Mouse (Mus musculus): ENCODE results near the gene Atg7. TPM values are rescaled to one million over a fixed set of nuclear protein-coding genes. Genes with fewer than 3 reads are reported as not detected.

The Atg7 gene
- polyA plus RNA-seq, 1 experiment: 18.7 TPM

- no peak overlapping the region for H3ac ChIP-seq (ENCODE audit: control insufficient read depth, insufficient read length)
- H3K4me3 ChIP-seq: no peak overlapping the region
- H3K4me2 ChIP-seq (ENCODE audit: low read depth): no peak overlapping the region
- no peaks in the 10 kb centered on the region for H3K79me2 ChIP-seq (ENCODE audit: control insufficient read depth, insufficient read depth)
- TF ChIP-seq E2F4 (IDR thresholded peaks at IDR 0.05; ENCODE audit: insufficient read depth): no peak
- TF ChIP-seq TCF12 (IDR thresholded peaks at IDR 0.05; ENCODE audit: insufficient read depth, poor library complexity, severe bottlenecking): no peak
- TF ChIP-seq SRF (IDR thresholded peaks at IDR 0.05; ENCODE audit: control insufficient read depth, insufficient read length, low read depth): no peak
- TF ChIP-seq REST (IDR thresholded peaks at IDR 0.05; ENCODE audit: insufficient read depth, insufficient read length): no peak
- TF ChIP-seq POLR2AphosphoS2 (IDR thresholded peaks at IDR 0.05; ENCODE audit: insufficient read length, low read depth): no peak
- TF ChIP-seq MYOG (IDR thresholded peaks at IDR 0.05; ENCODE audit: control insufficient read depth in 1 of 3, insufficient read depth in 1 of 3, insufficient read length in 2 of 3, low read depth in 2 of 3): no peak
- no peak for TF ChIP-seq POLR2A (IDR thresholded peaks at IDR 0.05; ENCODE audit: insufficient read length, low read depth)
- TF ChIP-seq MYOD1 (IDR thresholded peaks at IDR 0.05; ENCODE audit: control insufficient read depth in 1 of 3, insufficient read length in 2 of 3, low read depth in 2 of 3): no peak
- no peak for TF ChIP-seq USF1 (IDR thresholded peaks at IDR 0.05; ENCODE audit: low read depth)
- TF ChIP-seq TCF3 (IDR thresholded peaks at IDR 0.05; ENCODE audit: insufficient read length, low read depth): no peak
- no peak for TF ChIP-seq CEBPB (IDR thresholded peaks at IDR 0.05; ENCODE audit: insufficient read depth, poor library complexity, severe bottlenecking)
- no peak for TF ChIP-seq MAX (IDR thresholded peaks at IDR 0.05; ENCODE audit: low read depth)
- no peaks in the 10 kb centered on the region for H3K27me3 ChIP-seq (ENCODE audit: control insufficient read depth, insufficient read depth, insufficient read length)
- H3K36me3 ChIP-seq (ENCODE audit: control insufficient read depth, insufficient read depth): no peaks in the 10 kb centered on the region
Measured at GRCm38 (mm10) chr6:114835752-114836151, 192.9 kb downstream of the Atg7 start.

- no peaks in the 10 kb centered on the region for H3K36me3 ChIP-seq (ENCODE audit: control insufficient read depth, insufficient read depth)
- TF ChIP-seq MAX (IDR thresholded peaks at IDR 0.05; ENCODE audit: low read depth): no peak
- no peak for TF ChIP-seq E2F4 (IDR thresholded peaks at IDR 0.05; ENCODE audit: insufficient read depth)
- peak; percentile 51 for TF ChIP-seq USF1 (IDR thresholded peaks at IDR 0.05; ENCODE audit: low read depth)
- no peak overlapping the region for H3ac ChIP-seq (ENCODE audit: control insufficient read depth, insufficient read length)
- no peak overlapping the region for H3K4me3 ChIP-seq
- H3K4me2 ChIP-seq (ENCODE audit: low read depth): no peak overlapping the region
- H3K27me3 ChIP-seq (ENCODE audit: control insufficient read depth, insufficient read depth, insufficient read length): no peaks in the 10 kb centered on the region
- H3K79me2 ChIP-seq (ENCODE audit: control insufficient read depth, insufficient read depth): no peaks in the 10 kb centered on the region
Measured at GRCm38 (mm10) chr6:114836433-114836832, 193.5 kb downstream of the Atg7 start.

DNA sequence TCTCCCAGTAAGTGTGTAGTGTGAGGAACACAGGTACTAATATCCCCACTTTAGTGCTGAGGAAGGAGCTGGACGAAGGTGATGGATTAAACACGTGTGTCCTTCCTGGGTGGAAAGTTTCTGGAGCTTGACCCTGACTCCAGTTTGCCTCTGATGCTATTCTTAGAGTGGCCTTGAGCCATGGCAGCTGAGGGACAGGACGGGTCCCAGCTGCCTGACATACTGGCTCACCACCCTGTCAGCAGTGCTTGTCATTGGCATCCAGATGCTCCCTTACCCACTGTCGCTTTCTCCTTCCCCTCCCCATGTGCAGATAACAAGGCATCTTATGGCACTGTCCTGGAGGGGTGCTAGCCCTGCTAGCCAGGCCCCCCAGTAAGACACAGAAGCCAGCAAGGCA is 196.0 kb downstream of the Atg7 start:
- H3K79me2 ChIP-seq (ENCODE audit: control insufficient read depth, insufficient read depth): no peaks in the 10 kb centered on the region
- peak; percentile 87 to 98 (median 89) for TF ChIP-seq MYOG (IDR thresholded peaks at IDR 0.05; ENCODE audit: control insufficient read depth in 1 of 3, insufficient read depth in 1 of 3, insufficient read length in 2 of 3, low read depth in 2 of 3)
- TF ChIP-seq TCF12 (IDR thresholded peaks at IDR 0.05; ENCODE audit: insufficient read depth, poor library complexity, severe bottlenecking): peak; percentile 78
- TF ChIP-seq POLR2AphosphoS2 (IDR thresholded peaks at IDR 0.05; ENCODE audit: insufficient read length, low read depth): no peak
- TF ChIP-seq E2F4 (IDR thresholded peaks at IDR 0.05; ENCODE audit: insufficient read depth): no peak
- no peak for TF ChIP-seq CEBPB (IDR thresholded peaks at IDR 0.05; ENCODE audit: insufficient read depth, poor library complexity, severe bottlenecking)
- TF ChIP-seq MYOD1 (IDR thresholded peaks at IDR 0.05; ENCODE audit: control insufficient read depth in 1 of 3, insufficient read length in 2 of 3, low read depth in 2 of 3): peak; percentile 75 to 98 (median 77)
- TF ChIP-seq TCF3 (IDR thresholded peaks at IDR 0.05; ENCODE audit: insufficient read length, low read depth): peak; percentile 94
- H3K4me3 ChIP-seq: no peak overlapping the region
- no peak overlapping the region for H3K4me2 ChIP-seq (ENCODE audit: low read depth)
- H3K27me3 ChIP-seq (ENCODE audit: control insufficient read depth, insufficient read depth, insufficient read length): no peaks in the 10 kb centered on the region
- H3K36me3 ChIP-seq (ENCODE audit: control insufficient read depth, insufficient read depth): no peaks in the 10 kb centered on the region
- H3ac ChIP-seq (ENCODE audit: control insufficient read depth, insufficient read length): no peak overlapping the region

- H3K36me3 ChIP-seq (ENCODE audit: control insufficient read depth, insufficient read depth): no peaks in the 10 kb centered on the region
- TF ChIP-seq USF1 (IDR thresholded peaks at IDR 0.05; ENCODE audit: low read depth): no peak
- no peak for TF ChIP-seq MAX (IDR thresholded peaks at IDR 0.05; ENCODE audit: low read depth)
- TF ChIP-seq TCF12 (IDR thresholded peaks at IDR 0.05; ENCODE audit: insufficient read depth, poor library complexity, severe bottlenecking): peak; percentile 17
- TF ChIP-seq SRF (IDR thresholded peaks at IDR 0.05; ENCODE audit: control insufficient read depth, insufficient read length, low read depth): no peak
- TF ChIP-seq E2F4 (IDR thresholded peaks at IDR 0.05; ENCODE audit: insufficient read depth): no peak
- TF ChIP-seq POLR2AphosphoS2 (IDR thresholded peaks at IDR 0.05; ENCODE audit: insufficient read length, low read depth): no peak
- TF ChIP-seq REST (IDR thresholded peaks at IDR 0.05; ENCODE audit: insufficient read depth, insufficient read length): no peak
- TF ChIP-seq MYOD1 (IDR thresholded peaks at IDR 0.05; ENCODE audit: control insufficient read depth in 1 of 3, insufficient read length in 2 of 3, low read depth in 2 of 3): peak in 2 of 3 experiments; percentile 2 to 79
- no peak for TF ChIP-seq CEBPB (IDR thresholded peaks at IDR 0.05; ENCODE audit: insufficient read depth, poor library complexity, severe bottlenecking)
- TF ChIP-seq TCF3 (IDR thresholded peaks at IDR 0.05; ENCODE audit: insufficient read length, low read depth): peak; percentile 29
- TF ChIP-seq POLR2A (IDR thresholded peaks at IDR 0.05; ENCODE audit: insufficient read length, low read depth): no peak
- peak in 2 of 3 experiments; percentile 33 to 84 for TF ChIP-seq MYOG (IDR thresholded peaks at IDR 0.05; ENCODE audit: control insufficient read depth in 1 of 3, insufficient read depth in 1 of 3, insufficient read length in 2 of 3, low read depth in 2 of 3)
- no peaks in the 10 kb centered on the region for H3K27me3 ChIP-seq (ENCODE audit: control insufficient read depth, insufficient read depth, insufficient read length)
- peak overlapping the region; percentile 25 for H3K4me2 ChIP-seq (ENCODE audit: low read depth)
- no peak overlapping the region for H3ac ChIP-seq (ENCODE audit: control insufficient read depth, insufficient read length)
- H3K79me2 ChIP-seq (ENCODE audit: control insufficient read depth, insufficient read depth): no peaks in the 10 kb centered on the region
- H3K4me3 ChIP-seq: no peak overlapping the region
Measured at GRCm38 (mm10) chr6:114840012-114840411, 197.1 kb downstream of the Atg7 start.

GRCm38 (mm10) chr6:114842131-114842530 is 199.2 kb downstream of the Atg7 start:
- Histone ChIP-seq H3ac (ENCODE audit: control insufficient read depth, insufficient read length) (no peak overlapping the region), H3K36me3 (ENCODE audit: control insufficient read depth, insufficient read depth) (no peaks in the 10 kb centered on the region), H3K79me2 (ENCODE audit: control insufficient read depth, insufficient read depth) (no peaks in the 10 kb centered on the region), H3K27me3 (ENCODE audit: control insufficient read depth, insufficient read depth, insufficient read length) (no peaks in the 10 kb centered on the region), H3K4me3 (no peak overlapping the region), H3K4me2 (ENCODE audit: low read depth) (no peak overlapping the region)
- TF ChIP-seq TCF12 (IDR thresholded peaks at IDR 0.05; ENCODE audit: insufficient read depth, poor library complexity, severe bottlenecking) (no peak), SRF (IDR thresholded peaks at IDR 0.05; ENCODE audit: control insufficient read depth, insufficient read length, low read depth) (no peak), CEBPB (IDR thresholded peaks at IDR 0.05; ENCODE audit: insufficient read depth, poor library complexity, severe bottlenecking) (no peak), MYOG (IDR thresholded peaks at IDR 0.05; ENCODE audit: control insufficient read depth in 1 of 3, insufficient read depth in 1 of 3, insufficient read length in 2 of 3, low read depth in 2 of 3) (no peak), POLR2AphosphoS2 (IDR thresholded peaks at IDR 0.05; ENCODE audit: insufficient read length, low read depth) (no peak), MAX (IDR thresholded peaks at IDR 0.05; ENCODE audit: low read depth) (no peak), USF1 (IDR thresholded peaks at IDR 0.05; ENCODE audit: low read depth) (no peak), MYOD1 (IDR thresholded peaks at IDR 0.05; ENCODE audit: control insufficient read depth in 1 of 3, insufficient read length in 2 of 3, low read depth in 2 of 3) (no peak), POLR2A (IDR thresholded peaks at IDR 0.05; ENCODE audit: insufficient read length, low read depth) (no peak), REST (IDR thresholded peaks at IDR 0.05; ENCODE audit: insufficient read depth, insufficient read length) (no peak), TCF3 (IDR thresholded peaks at IDR 0.05; ENCODE audit: insufficient read length, low read depth) (no peak), E2F4 (IDR thresholded peaks at IDR 0.05; ENCODE audit: insufficient read depth) (no peak)

Data from myocyte (in vitro differentiated cells).